Mouse (Mus musculus): ENCODE data around the gene Fabp3. TPM values are rescaled to one million over a fixed set of nuclear protein-coding genes. Genes with fewer than 3 reads are reported as not detected.
A peak's percentile ranks its signal among the peaks of the same experiment; 100 is the strongest.

Gene Fabp3
- polyA plus RNA-seq, 1 experiment from 2014 or later, result 74.2 TPM

DNA sequence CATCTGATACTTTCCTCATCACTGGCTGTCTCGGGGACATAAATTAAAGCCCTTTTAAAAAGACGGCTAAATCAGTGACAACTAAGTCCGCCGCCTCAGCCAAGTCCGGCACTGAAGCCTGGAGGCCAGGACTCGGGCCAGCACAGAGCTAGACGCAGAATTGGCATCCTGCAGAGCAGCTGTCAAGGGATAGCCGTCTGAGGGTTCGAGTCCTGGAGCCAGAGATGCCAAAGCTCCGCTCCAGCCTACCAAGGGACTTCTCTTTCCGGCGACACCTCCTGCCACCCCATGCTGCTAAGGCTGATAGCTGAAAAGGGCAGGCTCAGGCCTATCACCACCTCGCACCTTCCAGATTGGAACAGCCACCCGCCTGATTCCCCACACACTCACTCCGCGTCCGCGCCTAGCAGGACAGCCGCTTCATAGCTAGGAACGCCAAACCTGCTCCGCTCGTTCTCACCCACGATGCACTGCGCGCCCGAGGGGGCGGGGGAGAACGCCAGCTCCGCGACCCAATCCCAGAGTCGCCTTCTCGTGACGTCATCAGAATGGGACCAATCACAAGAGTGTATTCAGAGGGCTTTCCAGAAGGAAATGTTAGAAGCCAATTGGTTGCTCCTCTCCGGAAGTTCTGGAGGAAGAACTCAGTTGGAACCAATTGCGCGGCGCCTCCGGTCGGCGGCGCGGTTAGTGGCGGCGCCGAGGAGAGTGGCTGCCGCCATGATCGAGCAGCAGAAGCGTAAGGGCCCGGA is 51.3 kb downstream of the Fabp3 start, which contains the start of the genes Zcchc17 and Snrnp40:
Gene Zcchc17 (minus strand): TSS at position 458 of the 752 bp plus-strand sequence.
Gene Snrnp40 (plus strand): TSS at position 647 of the 752 bp plus-strand sequence.
- DNase-seq (ENCODE audit: low spot score), result peak; percentile 99
- ATAC-seq (ENCODE audit: low FRiP score, low TSS enrichment), result peak; percentile 99
- Histone ChIP-seq H3K4me2 (replicated peaks; ENCODE audit: low read depth) (peak within 1 kb of the TSS; percentile 72), H3K27ac (replicated peaks) (peak within 1 kb of the TSS; percentile 86), H3K4me3 (ENCODE audit: low read depth, low read length) (peak within 1 kb of the TSS; percentile 97), H3K36me3 (ENCODE audit: control insufficient read depth, insufficient read depth, low read length) (0 out of 2 replicates have a peak, but pooled peaks cover 2% of the 10 kb centered on the region), H3K27me3 (ENCODE audit: control insufficient read depth, insufficient read depth, low read length) (no peaks in the 10 kb centered on the region), H3K9me3 (ENCODE audit: control insufficient read depth, low read length) (no peaks in the 10 kb centered on the region), H3K4me1 (replicated peaks; ENCODE audit: control insufficient read depth, insufficient read depth) (0 out of 2 replicates have a peak, but pooled peaks cover 2% of the 10 kb centered on the region), H3K9ac (ENCODE audit: low read length) (peak within 1 kb of the TSS; percentile 91)
- TF ChIP-seq EP300 (optimal IDR thresholded peaks at IDR 0.05) (no peak), CTCF (IDR thresholded peaks at IDR 0.05; ENCODE audit: low read depth) (peak; percentile 42; the same call in 1 of the 2 replicates)
- WGBS, result under 1% methylated on average over 49 of the region's 49 CpGs

DNA sequence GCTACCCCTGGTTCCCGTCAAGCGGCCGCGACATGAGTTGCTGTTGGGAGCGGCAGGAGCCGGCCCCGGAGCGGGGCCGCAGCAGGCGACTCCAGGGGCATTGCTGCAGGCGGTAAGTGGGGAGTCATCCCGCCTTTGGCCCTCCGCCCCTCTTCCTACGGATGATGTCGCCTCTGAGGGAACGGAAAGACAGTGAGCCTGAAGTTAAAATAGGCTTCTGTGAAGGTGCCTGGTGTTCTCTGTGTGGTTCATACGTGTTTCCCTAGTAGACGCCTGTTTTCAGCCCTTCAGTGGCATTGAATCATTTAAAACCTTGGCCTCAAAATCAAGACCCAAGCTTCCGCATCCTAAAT is 51.8 kb downstream of the Fabp3 start:
- H3K4me3 ChIP-seq (ENCODE audit: low read depth, low read length), result peak overlapping the region; percentile 97
- ATAC-seq (ENCODE audit: low FRiP score, low TSS enrichment) (no peak), DNase-seq (ENCODE audit: low spot score) (no peak)
- peaks cover 5% of the 10 kb centered on the region for H3K36me3 ChIP-seq (ENCODE audit: control insufficient read depth, insufficient read depth, low read length)
- H3K27ac ChIP-seq (replicated peaks), result peak overlapping the region; percentile 80
- no peaks in the 10 kb centered on the region for H3K9me3 ChIP-seq (ENCODE audit: control insufficient read depth, low read length)
- H3K9ac ChIP-seq (ENCODE audit: low read length), result peak overlapping the region; percentile 91
- 0 out of 2 replicates have a peak, but pooled peaks cover 2% of the 10 kb centered on the region for H3K4me1 ChIP-seq (replicated peaks; ENCODE audit: control insufficient read depth, insufficient read depth)
- H3K4me2 ChIP-seq (replicated peaks; ENCODE audit: low read depth), result peak overlapping the region; percentile 68
- TF ChIP-seq CTCF (IDR thresholded peaks at IDR 0.05; ENCODE audit: low read depth) (no peak), EP300 (optimal IDR thresholded peaks at IDR 0.05) (no peak)
- WGBS, result under 1% methylated on average over 19 of the region's 19 CpGs
- H3K27me3 ChIP-seq (ENCODE audit: control insufficient read depth, insufficient read depth, low read length), result no peaks in the 10 kb centered on the region

Other genes with a start within 250 kb of the Fabp3 start
- 63.7 and 64.7 TPM in 2 replicates for gene Pef1, start 206.0 kb upstream of the Fabp3 start, polyA plus RNA-seq (2015; fragmentation: Nextera tagmentation; extraction: Ambion mirVana)
- gene Hcrtr1, start 169.2 kb upstream of the Fabp3 start, polyA plus RNA-seq (2015; fragmentation: Nextera tagmentation; extraction: Ambion mirVana), result 0.39 and 0.73 TPM in 2 replicates
- gene Tinagl1, start 133.5 kb upstream of the Fabp3 start, polyA plus RNA-seq (2015; fragmentation: Nextera tagmentation; extraction: Ambion mirVana), result 123 and 131 TPM in 2 replicates
- not detected in 2 replicates for gene Gm853, start 86.2 kb upstream of the Fabp3 start, polyA plus RNA-seq (2015; fragmentation: Nextera tagmentation; extraction: Ambion mirVana)
- 137 and 142 TPM in 2 replicates for gene Serinc2, start 29.4 kb upstream of the Fabp3 start, polyA plus RNA-seq (2015; fragmentation: Nextera tagmentation; extraction: Ambion mirVana)
- not detected in 2 replicates for gene Gm10570, start 79 bp downstream of the Fabp3 start, polyA plus RNA-seq (2015; fragmentation: Nextera tagmentation; extraction: Ambion mirVana)
- 44.8 and 50.4 TPM in 2 replicates for gene Zcchc17, start 51.3 kb downstream of the Fabp3 start, polyA plus RNA-seq (2015; fragmentation: Nextera tagmentation; extraction: Ambion mirVana)
- 61.6 and 62.9 TPM in 2 replicates for gene Snrnp40, start 51.5 kb downstream of the Fabp3 start, polyA plus RNA-seq (2015; fragmentation: Nextera tagmentation; extraction: Ambion mirVana)

Measured in stomach, postnatal 0 days (tissue).